ENCODE assay signal across 8 mouse cellular contexts in the genomic region with DNA sequence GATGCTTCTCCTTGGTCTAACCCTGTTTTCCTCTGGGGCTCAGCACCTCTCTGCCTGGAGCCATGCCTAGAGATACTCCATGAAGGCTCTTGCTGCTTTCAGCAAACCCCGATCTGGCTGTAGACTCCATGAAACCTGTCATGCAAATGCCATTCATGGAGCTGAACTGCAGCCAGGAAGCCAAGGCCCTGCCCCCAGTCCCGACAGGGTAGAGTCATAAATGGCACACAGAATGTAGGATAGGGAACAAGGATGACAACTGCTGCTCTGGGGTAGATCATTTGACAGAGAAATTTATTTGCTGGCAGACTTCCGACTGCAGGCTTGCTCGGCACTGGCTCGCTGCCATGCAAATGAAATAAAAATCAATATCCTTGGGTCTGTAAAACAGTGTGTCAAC.
A peak's percentile ranks its signal among the peaks of the same experiment; 100 is the strongest.
DNase-seq lines count a peak whose midpoint lies in the region; ATAC-seq and TF ChIP-seq lines count a peak whose summit lies in the region.

No protein-coding gene starts in this region.

- H3K9ac ChIP-seq in embryonic facial prominence, embryonic 14.5 days (ENCODE audit: low read depth, low read length) = no peak overlapping the region
- H3K9ac ChIP-seq in lung, postnatal 0 days (replicated peaks; ENCODE audit: low read depth) = no peak overlapping the region

- peak overlapping the region; percentile 1; the same call in 1 of the 2 replicates for H3K4me3 ChIP-seq in gastrocnemius, adult 2 months
- no peak overlapping the region for H3K4me3 ChIP-seq in embryonic facial prominence, embryonic 14.5 days (ENCODE audit: low read depth, low read length)
- no peak overlapping the region for H3K4me3 ChIP-seq in kidney, adult 2 months (ENCODE audit: insufficient read depth, low read depth, low read length)
- H3K4me3 ChIP-seq in lung, postnatal 0 days (ENCODE audit: low read depth, low read length) = no peak overlapping the region

- no peak for TF ChIP-seq EP300 in lung, postnatal 0 days (IDR thresholded peaks at IDR 0.05)

- DNase-seq in gastrocnemius, adult 2 months = peak; percentile 60
- DNase-seq in gastrocnemius, adult 8-10 months (ENCODE audit: low spot score in 2 of 2) = no peak
- DNase-seq in adipocyte (ENCODE audit: low spot score) = peak; percentile 63
- DNase-seq in embryonic facial prominence, embryonic 14.5 days (ENCODE audit: low spot score) = peak; percentile 85
- peak; percentile 38 for DNase-seq in kidney, adult 2 months
- peak; percentile 38 for DNase-seq in lung, postnatal 0 days (ENCODE audit: low spot score)
- DNase-seq in thymus, postnatal 14 days = no peak

- WGBS in embryonic facial prominence, embryonic 14.5 days = 17% methylated on average over 5 of the region's 5 CpGs
- WGBS in kidney, adult 2 months = 31% methylated on average over 5 of the region's 5 CpGs
- WGBS in lung, postnatal 0 days = 33% methylated on average over 5 of the region's 5 CpGs

- H3K27ac ChIP-seq in gastrocnemius, adult 2 months = peak overlapping the region; percentile 53
- peak overlapping the region; percentile 36; the same call in 1 of the 2 replicates for H3K27ac ChIP-seq in embryonic facial prominence, embryonic 14.5 days (replicated peaks; ENCODE audit: low read depth, low read length)
- H3K27ac ChIP-seq in kidney, adult 2 months (ENCODE audit: insufficient read depth, low read depth, low read length) = no peak overlapping the region
- no peak overlapping the region for H3K27ac ChIP-seq in lung, postnatal 0 days (ENCODE audit: low read length)

- no peak for TF ChIP-seq POLR2A in kidney, adult 2 months (IDR thresholded peaks at IDR 0.05; ENCODE audit: low read depth, low read length)

- 0 out of 2 replicates have a peak, but pooled peaks cover 6% of the 10 kb centered on the region for H3K36me3 ChIP-seq in embryonic facial prominence, embryonic 14.5 days (ENCODE audit: control insufficient read depth, insufficient read depth, low read length)
- H3K36me3 ChIP-seq in kidney, adult 2 months (ENCODE audit: control insufficient read depth, insufficient read depth, low read length) = no peaks in the 10 kb centered on the region
- peaks cover 3% of the 10 kb centered on the region; the same call in 1 of the 2 replicates for H3K36me3 ChIP-seq in lung, postnatal 0 days (ENCODE audit: insufficient read depth, low read length)

- H3K9me3 ChIP-seq in embryonic facial prominence, embryonic 14.5 days (ENCODE audit: control insufficient read depth, low read length) = no peaks in the 10 kb centered on the region
- no peaks in the 10 kb centered on the region for H3K9me3 ChIP-seq in lung, postnatal 0 days (ENCODE audit: low read length)

- no peak for TF ChIP-seq CTCF in gastrocnemius, adult 2 months (IDR thresholded peaks at IDR 0.05)
- TF ChIP-seq CTCF in kidney, adult 2 months (conservative IDR thresholded peaks at IDR 0.05; ENCODE audit: insufficient read depth, insufficient read length, low read depth, low read length) = no peak
- no peak for TF ChIP-seq CTCF in lung, postnatal 0 days (IDR thresholded peaks at IDR 0.05)

- ATAC-seq in embryonic facial prominence, embryonic 14.5 days (ENCODE audit: low read depth) = peak; percentile 60
- peak; percentile 32; the same call in 1 of the 2 replicates for ATAC-seq in lung, postnatal 0 days
- ATAC-seq in activated CD4-positive, CD25-positive, alpha-beta regulatory T cell, adult 4 months = no peak

- intact Hi-C loops in gastrocnemius, adult 2 months (cut with DNase I) = no loop called here

- no peaks in the 10 kb centered on the region for H3K27me3 ChIP-seq in embryonic facial prominence, embryonic 14.5 days (replicated peaks; ENCODE audit: control insufficient read depth, insufficient read depth, low read length)
- H3K27me3 ChIP-seq in kidney, adult 2 months (replicated peaks; ENCODE audit: control insufficient read depth, insufficient read depth, low read length) = no peaks in the 10 kb centered on the region
- H3K27me3 ChIP-seq in lung, postnatal 0 days (replicated peaks; ENCODE audit: insufficient read depth, low read length) = no peaks in the 10 kb centered on the region

- peak overlapping the region; percentile 1; the same call in 1 of the 2 replicates for H3K4me2 ChIP-seq in embryonic facial prominence, embryonic 14.5 days (ENCODE audit: low read depth, low read length)
- H3K4me2 ChIP-seq in lung, postnatal 0 days (replicated peaks; ENCODE audit: low read depth, low read length) = no peak overlapping the region

- H3K4me1 ChIP-seq in embryonic facial prominence, embryonic 14.5 days (ENCODE audit: control insufficient read depth, insufficient read depth, low read length) = peaks cover 45% of the 10 kb centered on the region
- peaks cover 11% of the 10 kb centered on the region; the same call in 1 of the 2 replicates for H3K4me1 ChIP-seq in kidney, adult 2 months (ENCODE audit: control insufficient read depth, insufficient read depth, low read length)
- H3K4me1 ChIP-seq in lung, postnatal 0 days (ENCODE audit: insufficient read depth, low read depth, low read length) = peaks cover 3% of the 10 kb centered on the region; the same call in 1 of the 2 replicates

Comparison
In these comparisons a context has a peak if more than half of its experiments do, and no peak if none do; other contexts are left out.
1. DNase-seq: peak in gastrocnemius, adult 2 months (single experiment), adipocyte (single experiment), embryonic facial prominence, embryonic 14.5 days (single experiment), kidney, adult 2 months (single experiment) and lung, postnatal 0 days (single experiment); none in gastrocnemius, adult 8-10 months (0 of 2) and thymus, postnatal 14 days (single experiment).
2. H3K27ac ChIP-seq: peak in gastrocnemius, adult 2 months (single experiment) and embryonic facial prominence, embryonic 14.5 days (single experiment); none in kidney, adult 2 months (single experiment) and lung, postnatal 0 days (single experiment).